Mouse (Mus musculus) embryonic fibroblast, embryonic 13.5 days (primary cell): ENCODE data around the gene Pglyrp1.

Experiments
- CTCF ChIP-seq: IDR thresholded peaks from 2 replicates; pipeline ENCODE4 v1.5.1; 2011; ENCODE audit warnings: mild to moderate bottlenecking, control low read depth, low read length, moderate library complexity, borderline replicate concordance; ENCODE audit not compliant: insufficient read depth
- POLR2A ChIP-seq: IDR thresholded peaks from 2 replicates; pipeline ENCODE4 v1.6.1; 2011; ENCODE audit warnings: low read depth, mild to moderate bottlenecking, control low read depth, low read length, moderate library complexity

DNA sequence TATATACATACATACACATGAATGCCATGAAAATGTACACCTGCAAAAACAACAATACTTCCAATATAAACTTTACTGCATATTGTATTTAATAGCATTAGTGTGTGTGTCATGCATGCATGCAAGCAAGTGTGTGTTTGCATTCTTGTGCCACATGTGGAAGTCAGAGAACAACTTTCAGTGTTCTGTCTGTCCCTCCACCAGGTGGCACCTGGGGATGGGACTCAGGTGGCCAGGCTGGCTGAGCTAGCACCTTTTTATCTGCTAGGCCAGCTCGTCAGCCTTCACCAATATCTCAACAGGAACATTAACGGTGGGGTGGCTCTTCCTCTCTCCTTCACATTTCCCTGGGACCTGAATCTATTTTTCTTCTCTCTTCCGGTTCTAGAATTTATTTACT is 31.4 kb downstream of the Pglyrp1 start:
- no peak for TF ChIP-seq CTCF
- TF ChIP-seq POLR2A: no peak
